Mouse (Mus musculus) liver, embryonic 11.5 days (tissue): ENCODE results near the gene Ctrc. TPM values are rescaled to one million over a fixed set of nuclear protein-coding genes. Genes with fewer than 3 reads are reported as not detected.
A peak's percentile ranks its signal among the peaks of the same experiment; 100 is the strongest.

Experiments
- ATAC-seq: fragments of 200-750 bp; cut with Nextera tagmentation; replicated peaks from 2 replicates; pipeline ENCODE4 v1.8.0; 2017; ENCODE audit warnings: moderate number of reproducible peaks, mild to moderate bottlenecking, moderate TSS enrichment, moderate library complexity; ENCODE audit not compliant: low FRiP score
- DNase-seq: peaks from one replicate; pipeline ENCODE4 v3.0.0-alpha.2; 2017; ENCODE audit warnings: low spot score
- H3K27ac ChIP-seq: fragments of 300-500 bp; sonication (generic); 2 replicates; pipeline ENCODE4 v1.5.1; 2014; ENCODE audit warnings: mild to moderate bottlenecking, low read depth, low read length, control low read depth
- H3K27me3 ChIP-seq: fragments of 300-500 bp; sonication (generic); replicated peaks from 2 replicates; pipeline ENCODE4 v1.6.1; 2014; ENCODE audit warnings: low read length, mixed read lengths; ENCODE audit not compliant: control insufficient read depth, insufficient read depth
- H3K36me3 ChIP-seq: fragments of 300-500 bp; sonication (generic); 2 replicates; pipeline ENCODE4 v1.6.1; 2014; ENCODE audit warnings: mild to moderate bottlenecking, low read length, moderate library complexity, mixed read lengths; ENCODE audit not compliant: control insufficient read depth, insufficient read depth
- H3K4me1 ChIP-seq: fragments of 300-500 bp; sonication (generic); replicated peaks from 2 replicates; pipeline ENCODE4 v1.6.1; 2014; ENCODE audit warnings: low read length, mixed read lengths; ENCODE audit not compliant: control insufficient read depth, insufficient read depth
- H3K4me2 ChIP-seq: fragments of 300-500 bp; sonication (generic); 2 replicates; pipeline ENCODE4 v1.6.1; 2014; ENCODE audit warnings: mild to moderate bottlenecking, control low read depth, moderate library complexity
- H3K4me3 ChIP-seq: fragments of 300-500 bp; sonication (generic); 2 replicates; pipeline ENCODE4 v1.5.1; 2014; ENCODE audit warnings: low read depth, low read length, control low read depth
- H3K9ac ChIP-seq: fragments of 300-500 bp; sonication (generic); 2 replicates; pipeline ENCODE4 v1.6.1; 2014; ENCODE audit warnings: low read depth, low read length, control low read depth
- H3K9me3 ChIP-seq: fragments of 300-500 bp; sonication (generic); 2 replicates; pipeline ENCODE4 v1.6.1; 2016; ENCODE audit warnings: low read length, inconsistent platforms, mixed read lengths; ENCODE audit not compliant: control insufficient read depth
- WGBS: fragments of 180-500 bp; shearing (Covaris S2); extraction: QIAGEN DNeasy Blood & Tissue Kit; methylation state at CpG from one replicate; pipeline ENCODE4 v1.1.7; 2014; 5-methylcytosine and 5-hydroxymethylcytosine counted together
- polyA plus RNA-seq: library from polyadenylated mRNA; unstranded; fragments of >200 nt; fragmentation: Nextera tagmentation; extraction: Ambion mirVana; gene quantifications from 2 replicates; pipeline ENCODE4 v1.2.1, GENCODE M21; 2014

The Ctrc gene
- polyA plus RNA-seq, 1 experiment from 2014 or later = not detected

GRCm38 (mm10) chr4:141821178-141821577, 25.0 kb downstream of the Ctrc start:
- Histone ChIP-seq H3K9ac (no peak overlapping the region), H3K36me3 (no peaks in the 10 kb centered on the region), H3K4me2 (no peak overlapping the region), H3K27ac (no peak overlapping the region), H3K4me1 (no peaks in the 10 kb centered on the region), H3K9me3 (no peaks in the 10 kb centered on the region), H3K27me3 (no peaks in the 10 kb centered on the region), H3K4me3 (no peak overlapping the region)
- ATAC-seq (no peak), DNase-seq (no peak)
- 66% methylated on average over 3 of the region's 3 CpGs for WGBS

- no peaks in the 10 kb centered on the region for H3K36me3 ChIP-seq
- no peak overlapping the region for H3K4me3 ChIP-seq
- no peaks in the 10 kb centered on the region for H3K4me1 ChIP-seq
- no peaks in the 10 kb centered on the region for H3K9me3 ChIP-seq
- no peak for ATAC-seq
- no peak for DNase-seq
- H3K9ac ChIP-seq = no peak overlapping the region
- H3K4me2 ChIP-seq = no peak overlapping the region
- 86% methylated on average over 7 of the region's 7 CpGs for WGBS
- no peak overlapping the region for H3K27ac ChIP-seq
- no peaks in the 10 kb centered on the region for H3K27me3 ChIP-seq
Measured at GRCm38 (mm10) chr4:141819316-141819715, 26.8 kb downstream of the Ctrc start.

- Histone ChIP-seq H3K27ac (no peak overlapping the region), H3K36me3 (no peaks in the 10 kb centered on the region), H3K4me1 (no peaks in the 10 kb centered on the region), H3K9me3 (no peaks in the 10 kb centered on the region), H3K4me2 (no peak overlapping the region), H3K27me3 (no peaks in the 10 kb centered on the region), H3K4me3 (no peak overlapping the region), H3K9ac (no peak overlapping the region)
- no peak for ATAC-seq
- 83% methylated on average over 13 of the region's 13 CpGs for WGBS
- DNase-seq = no peak
Measured at GRCm38 (mm10) chr4:141818861-141819260, 27.3 kb downstream of the Ctrc start.

- ATAC-seq (no peak), DNase-seq (no peak)
- H3K9ac ChIP-seq = no peak overlapping the region
- no peak overlapping the region for H3K27ac ChIP-seq
- no peaks in the 10 kb centered on the region for H3K4me1 ChIP-seq
- no peaks in the 10 kb centered on the region for H3K36me3 ChIP-seq
- H3K9me3 ChIP-seq = no peaks in the 10 kb centered on the region
- H3K27me3 ChIP-seq = no peaks in the 10 kb centered on the region
- no peak overlapping the region for H3K4me3 ChIP-seq
- WGBS = 80% methylated on average over 10 of the region's 10 CpGs
- no peak overlapping the region for H3K4me2 ChIP-seq
Measured at GRCm38 (mm10) chr4:141817706-141818105, 28.5 kb downstream of the Ctrc start.

- Histone ChIP-seq H3K4me1 (no peaks in the 10 kb centered on the region), H3K27me3 (no peaks in the 10 kb centered on the region), H3K27ac (no peak overlapping the region), H3K4me3 (no peak overlapping the region), H3K36me3 (peaks cover 1% of the 10 kb centered on the region), H3K9ac (no peak overlapping the region), H3K9me3 (no peaks in the 10 kb centered on the region), H3K4me2 (no peak overlapping the region)
- no peak for DNase-seq
- ATAC-seq = no peak
- WGBS = 69% methylated on average over 14 of the region's 14 CpGs
Measured at GRCm38 (mm10) chr4:141816776-141817655, 29.1 kb downstream of the Ctrc start.

- ATAC-seq = no peak
- no peaks in the 10 kb centered on the region for H3K9me3 ChIP-seq
- DNase-seq = no peak
- 88% methylated on average over 7 of the region's 7 CpGs for WGBS
- H3K4me1 ChIP-seq = no peaks in the 10 kb centered on the region
- no peaks in the 10 kb centered on the region for H3K27me3 ChIP-seq
- H3K36me3 ChIP-seq = peaks cover 4% of the 10 kb centered on the region
- H3K27ac ChIP-seq = no peak overlapping the region
- no peak overlapping the region for H3K4me3 ChIP-seq
- no peak overlapping the region for H3K4me2 ChIP-seq
- no peak overlapping the region for H3K9ac ChIP-seq
Measured at GRCm38 (mm10) chr4:141816267-141816666, 29.9 kb downstream of the Ctrc start.

- H3K27ac ChIP-seq = no peak overlapping the region
- H3K4me3 ChIP-seq = no peak overlapping the region
- H3K4me2 ChIP-seq = no peak overlapping the region
- no peaks in the 10 kb centered on the region for H3K27me3 ChIP-seq
- no peak overlapping the region for H3K9ac ChIP-seq
- 95% methylated on average over 7 of the region's 7 CpGs for WGBS
- ATAC-seq (no peak), DNase-seq (no peak)
- H3K9me3 ChIP-seq = no peaks in the 10 kb centered on the region
- no peaks in the 10 kb centered on the region for H3K4me1 ChIP-seq
- H3K36me3 ChIP-seq = peaks cover 19% of the 10 kb centered on the region
Measured at GRCm38 (mm10) chr4:141811375-141811774, 34.8 kb downstream of the Ctrc start.

GRCm38 (mm10) chr4:141810975-141811374, 35.2 kb downstream of the Ctrc start:
- 77% methylated on average over 2 of the region's 2 CpGs for WGBS
- no peak for ATAC-seq
- Histone ChIP-seq H3K27me3 (no peaks in the 10 kb centered on the region), H3K36me3 (peaks cover 23% of the 10 kb centered on the region), H3K4me2 (no peak overlapping the region), H3K4me1 (no peaks in the 10 kb centered on the region), H3K4me3 (no peak overlapping the region), H3K9me3 (no peaks in the 10 kb centered on the region), H3K9ac (no peak overlapping the region), H3K27ac (no peak overlapping the region)
- no peak for DNase-seq

- Histone ChIP-seq H3K9ac (no peak overlapping the region), H3K36me3 (peaks cover 31% of the 10 kb centered on the region), H3K9me3 (no peaks in the 10 kb centered on the region), H3K4me2 (no peak overlapping the region), H3K4me3 (no peak overlapping the region), H3K4me1 (no peaks in the 10 kb centered on the region), H3K27ac (no peak overlapping the region), H3K27me3 (no peaks in the 10 kb centered on the region)
- ATAC-seq (peak; percentile 54; the same call in 1 of the 2 replicates), DNase-seq (no peak)
- WGBS = 77% methylated on average over 8 of the region's 8 CpGs
Measured at GRCm38 (mm10) chr4:141809850-141810464, 36.2 kb downstream of the Ctrc start.
